Mouse (Mus musculus): Measurements from ENCODE around the gene Mafg. TPM values are rescaled to one million over a fixed set of nuclear protein-coding genes. Genes with fewer than 3 reads are reported as not detected.

Gene Mafg
- polyA plus RNA-seq, 2 experiments = 26.1 to 56.9 TPM

DNA sequence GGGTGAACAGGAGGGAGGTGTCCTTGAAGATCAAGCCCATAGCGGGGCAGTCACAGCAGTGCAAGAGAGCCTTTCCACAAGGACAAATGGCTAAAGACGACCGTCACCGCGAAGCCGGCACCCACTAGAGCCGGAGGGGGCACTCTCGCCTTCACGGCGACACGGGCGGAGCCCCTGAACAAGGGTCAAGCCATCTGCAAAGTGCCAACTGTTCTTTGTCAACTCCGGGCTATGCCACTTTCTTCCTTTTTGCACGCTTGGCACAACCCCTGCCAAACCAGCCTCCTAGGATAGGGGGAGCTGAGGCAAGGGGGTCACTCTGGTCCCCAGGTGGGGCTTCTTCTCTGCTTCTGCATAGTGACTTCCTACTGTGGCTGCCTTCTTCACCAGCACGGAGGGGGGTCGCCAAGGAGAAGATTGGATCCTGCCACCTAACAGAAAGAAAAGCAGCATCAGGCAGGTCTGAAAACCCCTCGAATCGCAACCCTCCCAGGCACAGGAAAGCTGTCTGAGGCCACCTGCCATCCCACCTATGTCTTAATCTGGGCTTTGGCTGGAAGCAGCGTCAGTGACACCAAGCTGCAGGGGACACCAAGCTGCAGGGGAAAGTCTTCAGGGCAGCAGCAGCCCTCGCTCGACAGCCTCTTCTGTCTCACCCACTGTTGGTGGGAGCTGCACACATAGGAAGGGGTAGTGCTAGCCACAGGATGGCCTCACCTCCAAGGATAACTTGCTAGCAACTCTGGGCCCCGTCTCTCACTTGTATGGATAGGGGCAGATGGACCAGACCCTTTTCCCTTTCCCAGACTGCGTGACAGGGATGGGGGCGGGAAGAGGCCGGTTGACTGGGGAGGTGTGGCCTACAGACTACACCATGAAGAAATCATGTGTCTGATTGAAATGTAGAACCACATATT is 14.5 kb downstream of the Mafg start:
- ATAC-seq (ENCODE audit: low FRiP score, low read depth) (no peak), DNase-seq (ENCODE audit: low spot score) (no peak)
- Histone ChIP-seq H3K27me3 (ENCODE audit: control insufficient read depth, insufficient read depth, low read length) (no peaks in the 10 kb centered on the region), H3K36me3 (ENCODE audit: control insufficient read depth, insufficient read depth, low read length) (peaks cover 63% of the 10 kb centered on the region), H3K27ac (replicated peaks; ENCODE audit: low read depth, low read length) (no peak overlapping the region), H3K4me3 (replicated peaks; ENCODE audit: low read length) (no peak overlapping the region), H3K9ac (ENCODE audit: low read depth, low read length, severe bottlenecking) (no peak overlapping the region), H3K9me3 (ENCODE audit: control insufficient read depth, low read length) (no peaks in the 10 kb centered on the region), H3K4me1 (ENCODE audit: control insufficient read depth, insufficient read depth, low read length) (peaks cover 11% of the 10 kb centered on the region), H3K4me2 (replicated peaks; ENCODE audit: low read depth, low read length, severe bottlenecking) (no peak overlapping the region)
- 95% methylated on average over 25 of the region's 25 CpGs for WGBS
- TF ChIP-seq POLR2A (IDR thresholded peaks at IDR 0.05; ENCODE audit: borderline replicate concordance, extremely low read depth, insufficient read depth, insufficient read length) = no peak

- Histone ChIP-seq H3K36me3 (ENCODE audit: control insufficient read depth, insufficient read depth, low read length) (peaks cover 67% of the 10 kb centered on the region), H3K27ac (replicated peaks; ENCODE audit: low read depth, low read length) (0 out of 2 replicates have a peak within 1 kb of the TSS, but pooled peaks have one; percentile 43), H3K9me3 (ENCODE audit: control insufficient read depth, low read length) (no peaks in the 10 kb centered on the region), H3K9ac (ENCODE audit: low read depth, low read length, severe bottlenecking) (peak within 1 kb of the TSS; percentile 72), H3K4me1 (ENCODE audit: control insufficient read depth, insufficient read depth, low read length) (peaks cover 11% of the 10 kb centered on the region), H3K27me3 (ENCODE audit: control insufficient read depth, insufficient read depth, low read length) (no peaks in the 10 kb centered on the region), H3K4me3 (replicated peaks; ENCODE audit: low read length) (peak within 1 kb of the TSS; percentile 87), H3K4me2 (replicated peaks; ENCODE audit: low read depth, low read length, severe bottlenecking) (peak within 1 kb of the TSS; percentile 82)
- ATAC-seq (ENCODE audit: low FRiP score, low read depth) (peak; percentile 94), DNase-seq (ENCODE audit: low spot score) (peak; percentile 89)
- TF ChIP-seq POLR2A (IDR thresholded peaks at IDR 0.05; ENCODE audit: borderline replicate concordance, extremely low read depth, insufficient read depth, insufficient read length) = no peak
- under 1% methylated on average over 48 of the region's 56 CpGs for WGBS
These were observed 15.8 kb downstream of the Mafg start, which contains the start of gene Pcyt2 for GRCm38 (mm10) chr11:120617519-120618112. Gene Pcyt2, minus strand, starts transcription at chr11:120617936.

DNA sequence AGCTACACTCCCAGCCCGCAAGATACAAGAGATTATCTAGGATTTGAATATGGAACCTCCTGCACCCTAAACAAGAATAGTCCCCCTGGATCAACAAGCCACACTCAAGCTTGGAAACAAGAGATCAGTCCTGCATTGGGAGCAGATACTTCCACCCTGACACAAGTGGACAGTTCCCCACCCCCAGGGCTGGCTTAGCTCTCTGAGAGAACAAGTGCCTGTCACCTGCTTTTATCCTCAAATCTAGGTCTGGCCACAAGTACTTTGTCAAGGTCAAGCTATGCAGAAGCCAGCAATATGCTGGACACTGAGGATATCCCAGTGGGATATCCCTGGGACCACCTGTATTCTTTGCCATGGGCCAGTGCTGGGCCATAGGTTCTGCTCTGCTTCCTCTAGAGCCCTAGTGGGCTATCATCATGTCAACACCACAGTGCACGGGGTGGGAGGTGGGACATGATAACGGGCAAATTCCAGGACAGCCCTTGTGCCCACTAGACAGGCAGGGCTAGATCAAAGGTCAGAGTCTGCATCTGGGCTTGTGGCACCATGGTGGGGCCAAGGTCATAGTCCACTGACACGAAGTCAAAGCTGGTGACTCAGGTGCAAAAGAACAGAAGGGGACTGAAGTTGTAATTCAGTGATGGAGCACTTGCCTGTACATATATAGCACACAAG is 16.6 kb downstream of the Mafg start:
- DNase-seq (ENCODE audit: low spot score) = no peak
- Histone ChIP-seq H3K9me3 (ENCODE audit: control insufficient read depth, low read length) (no peaks in the 10 kb centered on the region), H3K4me2 (replicated peaks; ENCODE audit: low read depth, low read length, severe bottlenecking) (peak overlapping the region; percentile 82), H3K27ac (replicated peaks; ENCODE audit: low read depth, low read length) (no peak overlapping the region), H3K4me1 (ENCODE audit: control insufficient read depth, insufficient read depth, low read length) (peaks cover 11% of the 10 kb centered on the region), H3K27me3 (ENCODE audit: control insufficient read depth, insufficient read depth, low read length) (no peaks in the 10 kb centered on the region), H3K4me3 (replicated peaks; ENCODE audit: low read length) (peak overlapping the region; percentile 87), H3K36me3 (ENCODE audit: control insufficient read depth, insufficient read depth, low read length) (peaks cover 71% of the 10 kb centered on the region), H3K9ac (ENCODE audit: low read depth, low read length, severe bottlenecking) (peak overlapping the region; percentile 72)
- ATAC-seq (ENCODE audit: low FRiP score, low read depth) = no peak
- 55% methylated on average over 4 of the region's 4 CpGs for WGBS
- no peak for TF ChIP-seq POLR2A (IDR thresholded peaks at IDR 0.05; ENCODE audit: borderline replicate concordance, extremely low read depth, insufficient read depth, insufficient read length)

- peaks cover 11% of the 10 kb centered on the region for H3K4me1 ChIP-seq (ENCODE audit: control insufficient read depth, insufficient read depth, low read length)
- H3K27ac ChIP-seq (replicated peaks; ENCODE audit: low read depth, low read length) = no peak overlapping the region
- DNase-seq (ENCODE audit: low spot score) (no peak), ATAC-seq (ENCODE audit: low FRiP score, low read depth) (no peak)
- peaks cover 72% of the 10 kb centered on the region for H3K36me3 ChIP-seq (ENCODE audit: control insufficient read depth, insufficient read depth, low read length)
- H3K4me3 ChIP-seq (replicated peaks; ENCODE audit: low read length) = no peak overlapping the region
- WGBS = 94% methylated on average over 11 of the region's 11 CpGs
- no peak for TF ChIP-seq POLR2A (IDR thresholded peaks at IDR 0.05; ENCODE audit: borderline replicate concordance, extremely low read depth, insufficient read depth, insufficient read length)
- no peak overlapping the region for H3K4me2 ChIP-seq (replicated peaks; ENCODE audit: low read depth, low read length, severe bottlenecking)
- H3K9me3 ChIP-seq (ENCODE audit: control insufficient read depth, low read length) = no peaks in the 10 kb centered on the region
- no peaks in the 10 kb centered on the region for H3K27me3 ChIP-seq (ENCODE audit: control insufficient read depth, insufficient read depth, low read length)
- H3K9ac ChIP-seq (ENCODE audit: low read depth, low read length, severe bottlenecking) = no peak overlapping the region
These were observed 17.7 kb downstream of the Mafg start for GRCm38 (mm10) chr11:120615606-120616203.

- WGBS = 98% methylated on average over 6 of the region's 6 CpGs
- H3K9me3 ChIP-seq (ENCODE audit: control insufficient read depth, low read length) = no peaks in the 10 kb centered on the region
- no peak overlapping the region for H3K4me3 ChIP-seq (replicated peaks; ENCODE audit: low read length)
- no peak for TF ChIP-seq POLR2A (IDR thresholded peaks at IDR 0.05; ENCODE audit: borderline replicate concordance, extremely low read depth, insufficient read depth, insufficient read length)
- ATAC-seq (ENCODE audit: low FRiP score, low read depth) (no peak), DNase-seq (ENCODE audit: low spot score) (no peak)
- no peak overlapping the region for H3K9ac ChIP-seq (ENCODE audit: low read depth, low read length, severe bottlenecking)
- no peak overlapping the region for H3K27ac ChIP-seq (replicated peaks; ENCODE audit: low read depth, low read length)
- H3K27me3 ChIP-seq (ENCODE audit: control insufficient read depth, insufficient read depth, low read length) = no peaks in the 10 kb centered on the region
- peaks cover 11% of the 10 kb centered on the region for H3K4me1 ChIP-seq (ENCODE audit: control insufficient read depth, insufficient read depth, low read length)
- H3K36me3 ChIP-seq (ENCODE audit: control insufficient read depth, insufficient read depth, low read length) = peaks cover 72% of the 10 kb centered on the region
- no peak overlapping the region for H3K4me2 ChIP-seq (replicated peaks; ENCODE audit: low read depth, low read length, severe bottlenecking)
These were observed 18.2 kb downstream of the Mafg start for GRCm38 (mm10) chr11:120615167-120615566.
